Mouse (Mus musculus): ENCODE measurements around the gene Wdr45.

Gene Wdr45

GRCm38 (mm10) chrX:7763631-7764393, 49.7 kb downstream of the Wdr45 start:
- peak; percentile 16 to 65 for DNase-seq (ENCODE audit: low spot score in 2 of 2)

- no peak for DNase-seq (ENCODE audit: low spot score in 2 of 2)
These were observed 50.6 kb downstream of the Wdr45 start for GRCm38 (mm10) chrX:7764657-7765280.

GRCm38 (mm10) chrX:7765281-7765670, 51.1 kb downstream of the Wdr45 start:
- DNase-seq (ENCODE audit: low spot score in 2 of 2), result no peak

GRCm38 (mm10) chrX:7765764-7766163, 51.6 kb downstream of the Wdr45 start:
- DNase-seq (ENCODE audit: low spot score in 2 of 2), result peak; percentile 30 to 68

GRCm38 (mm10) chrX:7769302-7770017, 55.3 kb downstream of the Wdr45 start:
- no peak for DNase-seq (ENCODE audit: low spot score in 2 of 2)

- peak in 1 of 2 experiments; percentile 20 for DNase-seq (ENCODE audit: low spot score in 2 of 2)
These were observed 58.6 kb downstream of the Wdr45 start for GRCm38 (mm10) chrX:7772766-7773165.

- DNase-seq (ENCODE audit: low spot score in 2 of 2), result no peak
These were observed 61.5 kb downstream of the Wdr45 start for GRCm38 (mm10) chrX:7775501-7776205.

GRCm38 (mm10) chrX:7776329-7777082, 62.4 kb downstream of the Wdr45 start:
- DNase-seq (ENCODE audit: low spot score in 2 of 2), result peak; percentile 66 to 84

Measured in spleen, postnatal 4 days (tissue).